Mouse (Mus musculus) limb, embryonic 11.5 days (tissue): Measurements from ENCODE around the gene Twnk. TPM values are rescaled to one million over a fixed set of nuclear protein-coding genes. Genes with fewer than 3 reads are reported as not detected.

Experiments
- ATAC-seq: fragments of 200-750 bp; cut with Nextera tagmentation; 2 replicates; pipeline ENCODE4 v1.8.0; 2017; ENCODE audit warnings: low read depth; ENCODE audit not compliant: insufficient number of reproducible peaks, low FRiP score, low TSS enrichment
- DNase-seq: peaks from one replicate; pipeline ENCODE4 v3.0.0-alpha.2; 2015; ENCODE audit warnings: low spot score
- H3K27ac ChIP-seq: fragments of 300-500 bp; sonication (generic); replicated peaks from 2 replicates; pipeline ENCODE4 v1.5.1; 2014; ENCODE audit warnings: low read depth, mild to moderate bottlenecking, low read length
- H3K27me3 ChIP-seq: fragments of 300-500 bp; sonication (generic); 2 replicates; pipeline ENCODE4 v1.6.1; 2014; ENCODE audit warnings: mild to moderate bottlenecking, low read length, mixed read lengths; ENCODE audit not compliant: control insufficient read depth, insufficient read depth
- H3K36me3 ChIP-seq: fragments of 300-500 bp; sonication (generic); 2 replicates; pipeline ENCODE4 v1.6.1; 2014; ENCODE audit warnings: mild to moderate bottlenecking, low read length, moderate library complexity, mixed read lengths; ENCODE audit not compliant: control insufficient read depth, insufficient read depth
- H3K4me1 ChIP-seq: fragments of 300-500 bp; sonication (generic); 2 replicates; pipeline ENCODE4 v1.6.1; 2014; ENCODE audit warnings: low read length, mixed read lengths; ENCODE audit not compliant: control insufficient read depth, insufficient read depth
- H3K4me2 ChIP-seq: fragments of 300-500 bp; sonication (generic); 2 replicates; pipeline ENCODE4 v1.6.1; 2014; ENCODE audit warnings: low read depth, mild to moderate bottlenecking, moderate library complexity; ENCODE audit not compliant: severe bottlenecking
- H3K4me3 ChIP-seq: fragments of 300-500 bp; sonication (generic); 2 replicates; pipeline ENCODE4 v1.5.1; 2014; ENCODE audit warnings: low read depth, low read length
- H3K9ac ChIP-seq: fragments of 300-500 bp; sonication (generic); 2 replicates; pipeline ENCODE4 v1.6.1; 2014; ENCODE audit warnings: mild to moderate bottlenecking, low read length
- H3K9me3 ChIP-seq: fragments of 300-500 bp; sonication (generic); 2 replicates; pipeline ENCODE4 v1.6.1; 2016; ENCODE audit warnings: low read length; ENCODE audit not compliant: control insufficient read depth
- WGBS: fragments of 180-500 bp; shearing (Covaris S2); extraction: QIAGEN DNeasy Blood & Tissue Kit; methylation state at CpG from one replicate; pipeline ENCODE4 v1.1.7; 2014; 5-methylcytosine and 5-hydroxymethylcytosine counted together
- polyA plus RNA-seq: library from polyadenylated mRNA; unstranded; fragments of >200 nt; fragmentation: Nextera tagmentation; extraction: Ambion mirVana; gene quantifications from 2 replicates; pipeline ENCODE4 v1.2.1, GENCODE M21; 2014

The Twnk gene
- polyA plus RNA-seq, 1 experiment from 2014 or later = 19.0 TPM

- 0% methylated on average over 34 of the region's 34 CpGs for WGBS
- ATAC-seq (no peak), DNase-seq (peak; percentile 68)
- Histone ChIP-seq H3K4me1 (peaks cover 43% of the 10 kb centered on the region), H3K4me2 (peak overlapping the region; percentile 95), H3K36me3 (peaks cover 5% of the 10 kb centered on the region; the same call in 1 of the 2 replicates), H3K9me3 (no peaks in the 10 kb centered on the region), H3K4me3 (peak overlapping the region; percentile 78), H3K9ac (peak overlapping the region; percentile 75), H3K27ac (peak overlapping the region; percentile 92), H3K27me3 (no peaks in the 10 kb centered on the region)
Observed at GRCm38 (mm10) chr19:45015518-45016281, 10.2 kb downstream of the Twnk start.

GRCm38 (mm10) chr19:45016341-45017215 is 11.1 kb downstream of the Twnk start:
- Histone ChIP-seq H3K27me3 (no peaks in the 10 kb centered on the region), H3K27ac (peak overlapping the region; percentile 92), H3K4me3 (peak overlapping the region; percentile 78), H3K4me2 (peak overlapping the region; percentile 95), H3K9me3 (no peaks in the 10 kb centered on the region), H3K36me3 (peaks cover 3% of the 10 kb centered on the region; the same call in 1 of the 2 replicates), H3K9ac (peak overlapping the region; percentile 95), H3K4me1 (peaks cover 46% of the 10 kb centered on the region)
- DNase-seq (peak; percentile 68), ATAC-seq (0 out of 2 replicates have a peak, but pooled peaks have one; percentile 27)
- WGBS = 1% methylated on average over 16 of the region's 18 CpGs

- Histone ChIP-seq H3K27ac (peak overlapping the region; percentile 92), H3K27me3 (no peaks in the 10 kb centered on the region), H3K9me3 (no peaks in the 10 kb centered on the region), H3K4me2 (peak overlapping the region; percentile 95), H3K36me3 (no peaks in the 10 kb centered on the region), H3K4me3 (peak overlapping the region; percentile 78), H3K4me1 (peaks cover 44% of the 10 kb centered on the region), H3K9ac (peak overlapping the region; percentile 95)
- 1% methylated on average over 25 of the region's 27 CpGs for WGBS
- ATAC-seq (no peak; the same call in 1 of the 2 replicates), DNase-seq (peak; percentile 85)
Observed at GRCm38 (mm10) chr19:45017216-45017771, 11.8 kb downstream of the Twnk start.

GRCm38 (mm10) chr19:45017909-45018308 is 12.4 kb downstream of the Twnk start:
- peak overlapping the region; percentile 78 for H3K4me3 ChIP-seq
- peaks cover 38% of the 10 kb centered on the region for H3K4me1 ChIP-seq
- ATAC-seq = peak; percentile 53
- H3K27ac ChIP-seq = peak overlapping the region; percentile 92
- DNase-seq = peak; percentile 91
- H3K4me2 ChIP-seq = peak overlapping the region; percentile 95
- H3K36me3 ChIP-seq = peaks cover 3% of the 10 kb centered on the region; the same call in 1 of the 2 replicates
- H3K9me3 ChIP-seq = no peaks in the 10 kb centered on the region
- H3K27me3 ChIP-seq = no peaks in the 10 kb centered on the region
- H3K9ac ChIP-seq = peak overlapping the region; percentile 95
- WGBS = 0% methylated on average over 36 of the region's 48 CpGs

- H3K4me1 ChIP-seq = peaks cover 35% of the 10 kb centered on the region
- WGBS = under 1% methylated on average over 13 of the region's 13 CpGs
Observed at GRCm38 (mm10) chr19:45018351-45018831, 12.9 kb downstream of the Twnk start.

GRCm38 (mm10) chr19:45020348-45020747 is 14.9 kb downstream of the Twnk start:
- no peak overlapping the region for H3K9ac ChIP-seq
- DNase-seq (no peak), ATAC-seq (no peak)
- no peaks in the 10 kb centered on the region for H3K9me3 ChIP-seq
- peaks cover 21% of the 10 kb centered on the region for H3K4me1 ChIP-seq
- no peak overlapping the region for H3K27ac ChIP-seq
- peaks cover 17% of the 10 kb centered on the region for H3K36me3 ChIP-seq
- H3K4me2 ChIP-seq = peak overlapping the region; percentile 13; the same call in 1 of the 2 replicates
- WGBS = 70% methylated on average over 6 of the region's 6 CpGs
- H3K27me3 ChIP-seq = no peaks in the 10 kb centered on the region
- no peak overlapping the region for H3K4me3 ChIP-seq

More at GRCm38 (mm10) chr19:45018351-45018831, 12.9 kb downstream of the Twnk start:
- H3K27me3 ChIP-seq = no peaks in the 10 kb centered on the region
- ATAC-seq (no peak), DNase-seq (peak; percentile 59)
- no peaks in the 10 kb centered on the region for H3K9me3 ChIP-seq
- H3K27ac ChIP-seq = peak overlapping the region; percentile 92
- peak overlapping the region; percentile 95 for H3K4me2 ChIP-seq
- peak overlapping the region; percentile 78 for H3K4me3 ChIP-seq
- peaks cover 4% of the 10 kb centered on the region; the same call in 1 of the 2 replicates for H3K36me3 ChIP-seq
- H3K9ac ChIP-seq = peak overlapping the region; percentile 95

GRCm38 (mm10) chr19:45021362-45021761 is 15.9 kb downstream of the Twnk start:
- WGBS = 95% methylated on average over 15 of the region's 15 CpGs
- Histone ChIP-seq H3K36me3 (peaks cover 27% of the 10 kb centered on the region), H3K27ac (no peak overlapping the region), H3K27me3 (no peaks in the 10 kb centered on the region), H3K4me3 (no peak overlapping the region), H3K9ac (no peak overlapping the region), H3K4me1 (peaks cover 13% of the 10 kb centered on the region; the same call in 1 of the 2 replicates), H3K9me3 (no peaks in the 10 kb centered on the region), H3K4me2 (no peak overlapping the region)
- ATAC-seq (no peak), DNase-seq (no peak)

- DNase-seq = no peak
- ATAC-seq = no peak
- H3K4me2 ChIP-seq = no peak overlapping the region
- no peak overlapping the region for H3K4me3 ChIP-seq
- WGBS = 89% methylated on average over 11 of the region's 11 CpGs
- H3K9me3 ChIP-seq = no peaks in the 10 kb centered on the region
- H3K27ac ChIP-seq = no peak overlapping the region
- no peak overlapping the region for H3K9ac ChIP-seq
- H3K27me3 ChIP-seq = no peaks in the 10 kb centered on the region
- H3K36me3 ChIP-seq = peaks cover 31% of the 10 kb centered on the region
- H3K4me1 ChIP-seq = peaks cover 11% of the 10 kb centered on the region; the same call in 1 of the 2 replicates
Observed at GRCm38 (mm10) chr19:45023993-45024392, 18.5 kb downstream of the Twnk start.
